Mouse (Mus musculus): ENCODE results near the gene Pop4. TPM values are rescaled to one million over a fixed set of nuclear protein-coding genes. Genes with fewer than 3 reads are reported as not detected.
"Not testable (repeated sequence)": the region's sequence is repeated elsewhere in the genome, so short reads cannot be mapped to it uniquely, and the experiment has no call there.

Gene Pop4
- total RNA-seq (2015; ENCODE audit: low replicate concordance) (4.3 and 22.2 TPM in 2 replicates), total RNA-seq (2017; ENCODE audit: low replicate concordance) (2.6 and 4.7 TPM in 2 replicates)

DNA sequence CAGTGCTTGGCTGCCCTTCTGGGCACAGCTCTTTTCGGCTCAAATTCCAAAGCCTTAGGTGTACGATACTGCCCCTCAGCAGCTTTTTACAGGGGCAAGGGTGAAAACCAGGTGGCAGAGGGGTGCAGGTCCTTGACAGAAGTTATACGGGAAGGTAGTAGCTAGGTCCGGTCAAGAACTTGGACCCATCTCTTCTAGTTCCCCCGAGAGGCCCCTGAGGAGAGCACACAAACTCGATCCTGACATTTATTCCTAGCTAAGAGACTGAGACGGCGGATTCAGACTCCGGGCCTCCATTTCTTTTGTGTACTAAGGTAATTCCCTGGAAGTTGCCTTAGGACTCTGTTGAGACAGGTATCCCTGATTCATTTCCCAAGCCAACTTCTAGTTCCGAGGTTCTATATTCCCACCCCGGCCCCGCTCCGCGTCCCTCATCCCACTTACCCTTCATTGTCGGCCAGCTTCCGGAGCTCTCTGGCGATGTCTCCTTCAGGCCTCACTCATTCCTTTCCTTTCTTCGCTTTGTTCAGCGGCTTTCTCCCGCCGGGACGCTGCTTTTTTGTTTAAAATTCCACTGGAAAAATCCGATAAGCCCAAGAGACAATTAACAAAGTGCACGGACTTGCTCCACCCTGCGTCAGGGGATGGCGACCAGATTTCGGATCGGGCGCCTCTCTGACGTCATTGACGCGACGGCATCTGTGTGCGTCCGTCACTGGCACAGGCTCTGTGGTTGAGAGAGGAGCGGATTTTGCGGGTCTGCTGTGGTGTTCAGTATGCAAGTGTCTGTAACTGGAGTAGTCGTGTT, at the start of gene Pop4:
Gene Pop4 (minus strand): TSS at position 721 of the 808 bp plus-strand sequence.
- peak; percentile 98 for ATAC-seq (replicated peaks; ENCODE audit: low FRiP score, poor library complexity, severe bottlenecking)

DNA sequence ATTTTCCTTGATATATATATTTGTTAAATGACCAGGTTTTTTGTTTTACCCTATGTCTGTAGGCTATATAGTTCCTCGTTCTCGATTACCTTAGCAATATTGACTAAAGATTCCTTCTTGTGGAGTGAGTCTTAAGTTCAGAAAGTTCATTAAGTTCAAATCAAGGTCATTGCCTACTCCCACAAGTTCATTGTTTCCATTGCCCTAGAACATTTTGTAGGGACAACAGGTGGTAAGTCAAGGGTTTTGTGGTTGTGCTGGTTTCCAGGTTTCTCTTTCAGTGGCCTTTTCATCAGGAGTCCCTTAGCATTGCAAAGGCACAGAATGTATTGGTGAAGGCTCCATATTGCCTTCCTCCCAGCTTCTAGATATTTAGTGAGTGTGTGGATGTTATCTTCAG, 49.4 kb upstream of the Pop4 start:
- no peak for ATAC-seq (replicated peaks; ENCODE audit: low FRiP score, poor library complexity, severe bottlenecking)

DNA sequence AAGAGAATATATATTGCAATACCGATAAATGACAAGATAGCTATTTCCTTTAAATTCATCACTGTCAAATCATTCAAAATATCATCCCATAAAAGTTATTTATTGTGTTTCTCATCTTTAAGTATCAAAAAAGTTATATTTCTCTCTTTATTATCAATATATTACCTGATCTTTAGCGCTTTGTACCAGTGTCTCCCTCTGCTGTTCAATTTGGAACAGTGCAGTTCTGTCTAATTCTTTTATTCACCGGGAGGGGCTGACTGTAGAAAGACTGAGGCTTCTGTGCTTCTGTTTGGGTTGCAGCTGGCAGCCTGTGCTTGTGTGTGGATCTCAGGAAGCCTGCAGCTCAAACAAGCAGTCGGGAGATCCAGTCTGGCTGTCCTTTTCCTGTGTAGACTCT, 11.0 kb upstream of the Pop4 start:
- ATAC-seq (replicated peaks; ENCODE audit: low FRiP score, poor library complexity, severe bottlenecking), result not testable (repeated sequence)

GRCm38 (mm10) chr7:38272551-38272950, 1.3 kb upstream of the Pop4 start:
- no peak for ATAC-seq (replicated peaks; ENCODE audit: low FRiP score, poor library complexity, severe bottlenecking)

DNA sequence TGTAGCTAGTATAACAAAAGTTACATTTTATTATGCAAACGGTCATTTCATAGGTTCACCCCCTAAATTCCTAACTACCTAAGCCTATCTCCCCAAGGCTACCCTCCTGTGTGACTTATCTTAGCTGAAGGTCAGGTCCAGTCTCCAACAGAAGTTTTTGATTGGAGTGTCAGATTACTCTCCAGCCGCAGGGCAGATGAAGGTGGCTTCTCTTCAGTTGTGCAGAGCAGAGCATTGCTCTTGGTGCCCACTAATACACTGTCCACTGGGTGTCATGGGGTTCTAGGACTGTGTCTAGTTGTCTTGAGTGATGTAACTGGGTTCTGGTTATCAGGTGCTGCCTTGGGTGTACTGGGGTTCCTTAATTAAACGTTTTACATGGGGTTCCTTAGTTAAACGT, 636 bp upstream of the Pop4 start:
- no peak for ATAC-seq (replicated peaks; ENCODE audit: low FRiP score, poor library complexity, severe bottlenecking)

DNA sequence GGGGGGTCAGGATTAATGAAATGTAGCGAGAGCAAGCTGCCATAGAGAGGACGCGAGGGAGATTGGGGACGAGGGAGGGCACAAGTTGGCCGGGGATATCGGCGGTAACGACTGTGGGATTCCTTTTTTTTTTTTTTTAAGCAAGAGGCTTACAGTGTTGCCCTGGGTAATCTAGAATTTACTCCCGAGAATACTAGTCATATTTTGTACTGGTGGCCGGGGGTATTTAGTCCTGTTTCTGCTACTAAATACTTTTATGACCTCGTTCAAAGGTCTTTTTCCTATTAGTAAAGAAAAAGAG, 238 bp upstream of the Pop4 start:
- ATAC-seq (replicated peaks; ENCODE audit: low FRiP score, poor library complexity, severe bottlenecking), result peak; percentile 56

DNA sequence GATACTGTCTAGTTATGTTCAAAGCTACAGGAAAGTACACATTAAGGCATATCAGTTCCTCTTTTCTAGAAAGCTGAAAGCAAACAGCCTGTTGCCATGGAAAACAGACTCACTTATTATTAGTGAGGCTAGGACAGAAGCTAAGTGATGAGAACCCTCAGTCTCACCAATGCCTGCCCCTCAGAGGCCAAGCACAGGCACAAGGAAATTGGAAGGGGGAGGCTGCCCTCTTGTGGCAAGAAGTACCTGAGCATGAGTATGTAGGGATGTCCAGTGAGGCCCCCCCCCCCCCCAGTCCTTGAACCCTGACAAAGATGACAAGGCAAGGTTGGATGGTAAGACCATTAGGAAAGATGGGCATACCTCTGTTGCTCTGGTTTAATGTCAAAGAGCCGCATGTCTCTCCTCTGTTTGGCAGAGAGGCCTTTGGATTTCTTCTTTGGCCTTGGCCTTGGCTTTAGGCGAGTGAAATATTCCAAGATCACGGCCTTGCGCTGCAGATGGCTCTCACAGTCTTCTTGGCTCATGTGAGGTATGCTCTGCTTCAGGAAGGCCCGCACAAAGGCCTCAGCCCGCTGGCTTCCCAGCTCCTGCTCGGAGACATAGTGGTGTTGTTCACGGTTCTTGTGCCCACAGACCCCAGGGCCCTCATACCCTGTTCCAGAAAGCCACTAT, 4.1 kb downstream of the Pop4 start:
- ATAC-seq (replicated peaks; ENCODE audit: low FRiP score, poor library complexity, severe bottlenecking), result no peak

DNA sequence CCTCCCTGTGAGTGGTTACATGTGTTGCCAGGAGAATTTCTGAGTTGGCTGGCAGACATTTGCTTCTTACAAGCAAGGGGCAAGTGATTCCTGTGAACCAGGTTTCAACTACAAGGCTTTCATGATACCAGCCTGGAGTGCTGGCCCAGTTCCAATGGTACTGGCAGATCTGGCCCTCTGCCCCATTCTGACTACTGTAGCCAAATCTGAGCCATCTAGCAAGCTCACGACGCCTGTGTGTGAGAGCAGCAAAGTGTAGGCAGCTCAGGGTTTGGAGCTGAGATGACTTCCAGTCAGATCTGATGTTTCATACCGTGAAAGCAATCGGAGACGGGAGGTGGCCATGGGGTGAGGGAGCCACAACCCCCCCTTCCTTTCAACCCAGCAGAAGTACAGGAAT, 8.8 kb downstream of the Pop4 start:
- no peak for ATAC-seq (replicated peaks; ENCODE audit: low FRiP score, poor library complexity, severe bottlenecking)

- ATAC-seq (replicated peaks; ENCODE audit: low FRiP score, poor library complexity, severe bottlenecking), result no peak
Observed at GRCm38 (mm10) chr7:38259631-38260030, 11.6 kb downstream of the Pop4 start.

GRCm38 (mm10) chr7:38253441-38253840, 17.8 kb downstream of the Pop4 start:
- no peak for ATAC-seq (replicated peaks; ENCODE audit: low FRiP score, poor library complexity, severe bottlenecking)

- no peak for ATAC-seq (replicated peaks; ENCODE audit: low FRiP score, poor library complexity, severe bottlenecking)
Observed at GRCm38 (mm10) chr7:38251494-38252216, 19.6 kb downstream of the Pop4 start.

DNA sequence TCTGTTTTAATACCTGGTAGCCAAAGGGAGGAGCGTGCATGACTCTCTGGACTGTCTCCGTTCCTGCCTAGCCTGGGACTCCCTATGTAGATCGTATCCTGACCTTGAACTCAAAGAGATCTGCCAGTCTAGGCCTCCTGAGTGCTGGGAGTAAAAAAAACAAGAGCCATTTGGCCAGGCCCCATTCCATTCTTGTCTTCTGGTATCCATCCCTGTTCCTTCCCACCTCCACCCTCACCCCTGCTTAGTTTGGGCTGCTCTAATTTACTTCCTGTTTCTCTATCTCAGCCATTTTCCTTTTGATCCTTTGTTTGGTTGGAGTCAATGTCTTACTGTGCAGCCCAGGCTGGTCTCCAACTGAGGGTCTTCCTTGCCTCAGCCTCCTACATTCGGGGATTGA, 28.8 kb downstream of the Pop4 start:
- ATAC-seq (replicated peaks; ENCODE audit: low FRiP score, poor library complexity, severe bottlenecking), result no peak

- ATAC-seq (replicated peaks; ENCODE audit: low FRiP score, poor library complexity, severe bottlenecking), result no peak
Observed at GRCm38 (mm10) chr7:38237140-38237539, 34.1 kb downstream of the Pop4 start.

- no peak for ATAC-seq (replicated peaks; ENCODE audit: low FRiP score, poor library complexity, severe bottlenecking)
Observed at GRCm38 (mm10) chr7:38236400-38237105, 34.7 kb downstream of the Pop4 start.

DNA sequence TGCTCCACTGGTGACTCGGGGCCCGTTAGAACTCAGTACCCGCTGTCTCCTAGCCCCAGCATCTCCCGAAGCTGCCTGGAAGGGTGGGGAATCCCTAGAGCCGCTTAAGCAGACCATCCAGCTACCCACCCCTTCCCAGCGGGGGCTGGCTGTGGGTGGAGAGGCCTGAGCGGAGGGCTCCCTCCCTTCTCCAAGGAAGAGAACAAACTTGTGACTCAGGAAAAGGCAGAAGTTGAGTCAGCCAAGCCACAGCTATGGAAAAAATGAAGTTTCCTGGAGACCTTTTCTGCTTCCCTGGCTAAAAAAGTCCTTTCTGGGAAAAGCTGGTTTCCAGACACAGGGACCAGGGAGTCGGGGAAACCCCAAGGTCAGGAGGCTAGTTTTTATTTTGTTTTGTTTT, 40.9 kb downstream of the Pop4 start:
- ATAC-seq (replicated peaks; ENCODE audit: low FRiP score, poor library complexity, severe bottlenecking), result no peak

DNA sequence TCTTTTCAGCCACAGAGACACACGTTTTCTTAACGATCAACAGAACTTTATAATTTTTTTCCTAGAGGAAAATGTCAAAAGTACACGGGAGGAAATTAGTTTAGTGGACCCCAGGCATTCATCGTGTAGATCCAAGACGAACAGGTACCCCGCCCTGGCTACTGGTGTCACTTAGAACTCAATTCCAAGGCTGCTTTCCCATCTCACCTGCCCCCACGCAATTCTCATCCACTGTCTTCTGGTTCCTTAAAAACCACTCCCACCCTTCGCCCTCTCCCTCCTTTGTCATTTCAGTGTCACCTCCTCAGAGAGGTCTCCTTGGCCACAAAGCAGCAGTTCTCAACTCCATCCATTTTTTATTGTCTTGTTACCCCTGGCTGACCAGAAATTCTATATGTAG, 42.9 kb downstream of the Pop4 start:
- ATAC-seq (replicated peaks; ENCODE audit: low FRiP score, poor library complexity, severe bottlenecking), result no peak

DNA sequence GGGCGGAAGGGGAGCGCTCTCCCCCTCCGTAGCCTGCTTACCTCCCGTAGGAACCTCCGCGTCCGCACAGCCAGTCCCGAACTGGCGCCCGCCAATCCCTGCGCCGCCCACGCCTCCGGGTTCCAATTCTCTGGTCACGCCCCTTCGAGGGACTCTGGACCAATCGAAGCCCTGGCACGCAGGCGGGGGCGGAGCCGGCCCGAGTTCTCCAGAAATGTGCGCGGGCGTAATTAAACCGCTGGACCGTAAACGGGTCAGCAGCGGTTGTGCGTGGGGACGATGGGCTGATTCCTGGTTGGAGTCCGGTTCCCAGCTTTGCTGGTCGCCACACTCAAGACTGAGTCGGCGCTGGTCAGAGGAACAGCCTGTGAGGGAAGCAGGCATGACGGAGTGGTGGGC, 43.3 kb downstream of the Pop4 start, which contains the start of gene Plekhf1:
Gene Plekhf1 (minus strand): TSS at position 117 of the 399 bp plus-strand sequence.
- ATAC-seq (replicated peaks; ENCODE audit: low FRiP score, poor library complexity, severe bottlenecking), result peak; percentile 82

GRCm38 (mm10) chr7:38227181-38227899, 43.9 kb downstream of the Pop4 start:
- no peak for ATAC-seq (replicated peaks; ENCODE audit: low FRiP score, poor library complexity, severe bottlenecking)

DNA sequence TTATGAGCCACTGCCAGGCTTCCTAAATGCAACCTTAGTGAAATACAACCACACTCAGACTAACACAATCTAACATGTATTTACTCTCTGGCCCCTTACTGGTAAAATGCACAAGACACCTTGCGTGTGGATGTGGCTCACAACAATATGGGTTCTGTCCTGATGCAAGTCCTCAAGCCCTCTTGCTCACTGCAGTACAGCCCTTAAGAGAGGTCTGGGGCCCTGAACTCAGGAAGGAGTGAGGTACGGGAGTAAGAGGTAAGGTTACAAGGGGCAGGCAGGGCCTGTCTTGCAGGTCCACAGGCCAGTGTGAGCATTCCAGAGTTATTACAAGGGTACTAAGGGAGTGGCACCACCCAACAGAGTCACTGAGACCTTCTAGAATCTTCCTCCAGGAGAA, 45.0 kb downstream of the Pop4 start:
- no peak for ATAC-seq (replicated peaks; ENCODE audit: low FRiP score, poor library complexity, severe bottlenecking)

All from erythroid progenitor cell, adult 5-6 weeks (primary cell).